Mouse (Mus musculus) megakaryocyte-erythroid progenitor cell, adult 5-6 weeks (primary cell): ENCODE results near the gene 9530077C05Rik. TPM values are rescaled to one million over a fixed set of nuclear protein-coding genes. Genes with fewer than 3 reads are reported as not detected.
"Not testable (repeated sequence)": the region's sequence is repeated elsewhere in the genome, so short reads cannot be mapped to it uniquely, and the experiment has no call there.

Experiments
- ATAC-seq: replicated peaks from 2 replicates; pipeline ENCODE4 v1.8.0; 2016; ENCODE audit warnings: mild to moderate bottlenecking, inconsistent platforms; ENCODE audit not compliant: severe bottlenecking, poor library complexity, low FRiP score, low TSS enrichment
- total RNA-seq, 2 experiments: library from RNA; stranded (forward) in 1 of 2; stranded (reverse) in 1 of 2; fragments of 200-1000, 215-1000 nt in 1 of 2; fragments of >200 nt in 1 of 2; fragmentation: Nextera tagmentation in 1 of 2; gene quantifications; 2 replicates each; pipeline ENCODE4 v1.2.3; 2014 to 2017

Gene 9530077C05Rik
- total RNA-seq, 2 experiments from 2014 or later: 10.7 to 16.4 TPM

DNA sequence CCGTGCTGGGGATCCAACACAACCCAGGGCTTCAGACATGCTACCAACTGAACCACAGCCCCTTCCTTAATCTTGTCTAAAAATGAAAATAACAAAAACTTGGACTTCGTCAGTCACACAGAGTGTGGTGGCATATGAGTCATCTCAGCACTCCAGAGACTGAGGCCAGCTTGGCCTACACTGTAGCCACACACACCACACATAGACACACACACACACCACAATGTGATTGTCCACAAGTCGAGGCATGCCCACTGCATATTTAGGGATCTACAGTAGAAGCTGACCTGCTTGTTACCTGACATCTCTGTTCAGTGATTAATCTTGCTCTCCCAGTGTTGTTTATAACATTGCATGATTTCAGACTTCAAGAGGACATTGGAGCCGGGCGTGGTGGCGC lies 37.9 kb downstream of the 9530077C05Rik start:
- no peak for ATAC-seq

DNA sequence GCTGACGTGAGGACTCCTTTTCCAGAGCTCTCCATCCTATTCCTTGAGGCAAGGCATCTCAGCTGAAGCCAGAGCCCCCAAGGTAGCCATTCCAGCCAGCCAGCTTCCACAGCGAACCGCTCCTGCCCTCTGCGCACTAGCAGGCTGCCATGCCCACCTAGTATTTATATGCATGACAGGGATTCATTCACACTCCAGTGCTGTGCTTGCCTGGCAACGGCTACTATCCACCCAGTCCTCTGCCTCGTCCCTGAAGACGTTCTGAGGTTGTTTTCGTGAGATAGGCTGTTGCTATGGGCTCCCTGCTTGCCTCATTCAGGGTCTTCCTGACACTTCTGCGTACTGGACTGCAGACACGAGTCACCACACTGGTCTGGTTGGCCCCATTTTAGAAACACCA lies 41.4 kb downstream of the 9530077C05Rik start:
- ATAC-seq: no peak

DNA sequence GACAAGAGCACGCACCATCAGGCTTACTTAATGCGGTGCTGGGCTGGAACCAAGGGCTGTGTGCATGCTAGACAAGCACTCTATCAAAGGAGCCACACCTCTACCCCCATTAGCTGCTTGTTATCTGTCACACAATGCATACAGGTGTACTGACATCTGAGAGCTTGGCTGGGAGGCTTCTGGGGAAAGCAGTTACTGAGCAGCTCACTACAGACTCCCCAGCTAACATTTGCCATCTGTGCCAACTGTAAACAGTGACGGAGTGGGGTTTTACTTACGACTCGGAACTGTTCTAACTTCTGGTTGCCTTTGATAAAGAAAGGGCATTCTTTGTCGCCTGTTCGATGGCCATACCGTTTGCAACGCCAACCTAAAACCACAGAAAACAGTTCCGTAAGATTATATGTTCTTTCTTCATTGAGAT lies 42.2 kb downstream of the 9530077C05Rik start:
- ATAC-seq: peak; percentile 95

DNA sequence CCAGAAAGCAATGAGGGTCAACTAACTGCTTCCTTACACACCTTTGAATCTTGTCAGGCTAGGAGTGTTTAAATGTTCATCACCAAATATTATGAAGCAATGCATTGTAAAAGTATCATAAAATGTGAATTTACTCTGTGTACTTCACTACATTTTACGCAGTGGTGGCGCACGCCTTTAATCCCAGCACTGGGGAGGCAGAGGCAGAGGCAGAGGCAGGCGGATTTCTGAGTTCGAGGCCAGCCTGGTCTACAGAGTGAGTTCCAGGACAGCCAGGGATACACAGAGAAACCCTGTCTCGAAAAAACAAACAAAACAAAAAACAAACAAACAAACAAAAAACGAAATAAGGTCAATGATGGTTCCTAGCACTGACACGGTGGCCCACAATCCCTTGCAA lies 42.7 kb downstream of the 9530077C05Rik start, which contains the start of gene Gm17545:
Gm17545 (plus strand) TSS at position 301 of the 400 bp plus-strand sequence.
- ATAC-seq: not testable (repeated sequence)

DNA sequence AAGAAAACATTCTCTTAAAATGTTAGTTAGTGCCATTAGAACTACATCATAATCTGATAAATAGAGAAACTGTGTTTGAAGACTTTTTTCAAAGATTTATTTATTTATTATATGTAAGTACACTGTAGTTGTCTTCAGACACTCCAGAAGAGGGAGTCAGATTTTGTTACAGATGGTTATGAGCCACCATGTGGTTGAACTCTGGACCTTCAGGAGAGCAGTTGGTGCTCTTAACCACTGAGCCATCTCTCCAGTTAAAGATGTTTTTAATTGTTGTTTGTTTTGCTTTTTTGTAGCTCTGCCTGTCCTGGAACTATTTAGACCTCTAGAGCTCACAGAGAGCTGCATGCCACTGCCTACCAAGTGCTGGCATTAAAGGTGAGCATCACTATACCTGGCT lies 43.7 kb downstream of the 9530077C05Rik start:
- no peak for ATAC-seq

DNA sequence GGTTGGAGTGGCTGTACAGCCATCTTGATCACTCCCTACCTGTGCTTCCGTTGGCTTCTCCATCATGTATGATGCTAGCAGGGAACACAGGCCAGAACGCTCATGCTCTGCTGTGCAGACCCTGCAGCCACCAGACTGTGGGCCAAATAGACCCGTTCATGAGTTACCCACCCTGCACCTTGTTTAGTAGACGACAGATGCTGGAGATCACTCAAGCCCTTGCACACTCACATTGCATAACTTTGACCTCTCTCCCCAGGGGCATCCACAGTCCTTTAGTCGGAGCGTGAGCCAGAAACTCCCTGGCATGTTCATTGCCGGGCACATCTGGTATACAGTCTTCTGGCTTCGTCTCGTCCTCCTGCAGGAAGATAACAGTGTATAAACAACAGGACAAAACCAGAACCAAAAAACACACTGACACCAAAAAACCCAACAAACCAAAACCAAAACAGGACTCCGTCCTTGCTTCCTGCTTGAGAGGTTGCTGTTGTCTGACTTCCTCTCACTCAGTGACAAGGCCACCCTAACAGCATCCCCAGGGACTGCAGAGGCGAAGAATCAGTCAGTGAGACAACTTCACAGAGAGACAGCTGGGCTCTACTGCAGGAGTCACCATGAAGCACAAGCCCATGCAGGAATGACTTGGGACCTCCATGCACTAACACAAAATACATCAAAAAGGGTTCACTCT lies 46.0 kb downstream of the 9530077C05Rik start:
- no peak for ATAC-seq

DNA sequence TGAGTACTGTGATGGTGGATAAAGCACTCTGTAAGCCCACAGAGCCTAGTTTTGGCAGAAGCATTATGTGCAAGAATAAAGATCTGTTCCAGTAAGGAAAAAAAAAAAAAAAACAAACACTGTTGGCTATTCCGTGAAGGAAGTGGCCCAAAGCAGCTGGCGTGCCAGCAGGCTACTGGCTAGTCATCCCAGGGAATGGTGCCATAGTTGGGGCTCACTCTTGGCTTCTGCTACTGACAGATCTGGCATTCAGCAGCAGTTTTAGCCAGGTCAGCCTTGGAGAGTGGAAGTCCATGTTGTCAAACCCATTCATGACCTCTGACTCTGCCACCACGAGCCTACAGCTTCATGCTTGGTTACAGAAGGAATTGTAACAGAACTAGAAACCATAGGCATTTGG lies 50.6 kb downstream of the 9530077C05Rik start:
- ATAC-seq: no peak

DNA sequence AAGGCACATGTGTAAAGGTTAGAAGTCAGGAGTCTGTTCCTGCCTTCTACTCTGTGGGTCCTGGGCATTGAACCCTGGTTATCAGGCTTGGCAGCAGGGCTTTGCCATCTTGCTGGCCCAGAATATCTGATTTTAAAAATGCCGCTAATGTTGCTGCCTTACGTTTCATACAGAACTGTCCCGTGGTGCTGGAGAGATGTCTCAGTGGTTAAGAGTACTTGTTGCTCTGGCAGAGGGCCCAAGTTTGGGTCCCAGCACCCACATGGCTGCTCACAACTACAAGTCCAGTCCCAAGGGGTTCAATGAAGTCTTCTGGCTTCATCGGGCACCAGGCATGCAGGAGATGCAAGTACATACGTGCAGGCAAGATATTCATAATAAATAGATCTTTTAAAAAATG lies 54.9 kb downstream of the 9530077C05Rik start:
- no peak for ATAC-seq

DNA sequence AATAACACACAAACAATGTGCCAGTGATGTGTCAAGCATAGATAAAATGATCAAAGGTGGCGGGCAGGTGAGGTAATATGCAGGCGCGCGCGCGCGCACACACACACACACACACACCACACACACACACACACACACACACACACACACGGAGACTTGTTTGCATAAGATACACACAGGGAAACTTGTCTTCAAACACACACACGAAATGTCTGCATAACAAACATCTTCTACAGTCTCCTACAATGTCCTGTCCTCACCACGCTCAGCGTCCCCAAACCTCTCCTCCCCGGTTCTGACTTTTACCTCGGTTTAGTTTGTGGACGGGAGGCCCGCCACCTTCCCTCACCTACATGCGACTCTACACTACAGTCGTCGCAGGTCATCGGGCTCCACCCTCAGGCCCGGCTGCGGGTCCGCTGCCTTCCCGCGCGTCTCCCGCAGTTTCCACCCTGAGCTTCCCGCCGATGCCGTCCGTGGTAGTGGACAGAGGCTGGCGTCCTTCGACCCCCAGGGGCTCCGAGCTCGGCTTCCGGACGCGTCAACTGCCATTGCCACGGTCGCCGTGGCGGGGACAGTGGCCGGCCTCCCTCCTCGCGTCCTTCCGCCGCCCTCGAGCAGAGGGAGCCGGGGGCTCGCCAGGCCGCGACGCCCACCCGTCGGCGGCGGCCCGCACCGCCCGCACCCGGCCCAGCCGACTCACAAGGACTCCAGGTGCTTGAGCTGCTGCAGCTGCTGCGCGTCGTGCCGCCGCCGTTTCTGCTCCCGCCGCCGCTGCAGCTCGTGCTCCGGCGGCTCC lies 56.3 kb downstream of the 9530077C05Rik start:
- ATAC-seq: peak; percentile 56

DNA sequence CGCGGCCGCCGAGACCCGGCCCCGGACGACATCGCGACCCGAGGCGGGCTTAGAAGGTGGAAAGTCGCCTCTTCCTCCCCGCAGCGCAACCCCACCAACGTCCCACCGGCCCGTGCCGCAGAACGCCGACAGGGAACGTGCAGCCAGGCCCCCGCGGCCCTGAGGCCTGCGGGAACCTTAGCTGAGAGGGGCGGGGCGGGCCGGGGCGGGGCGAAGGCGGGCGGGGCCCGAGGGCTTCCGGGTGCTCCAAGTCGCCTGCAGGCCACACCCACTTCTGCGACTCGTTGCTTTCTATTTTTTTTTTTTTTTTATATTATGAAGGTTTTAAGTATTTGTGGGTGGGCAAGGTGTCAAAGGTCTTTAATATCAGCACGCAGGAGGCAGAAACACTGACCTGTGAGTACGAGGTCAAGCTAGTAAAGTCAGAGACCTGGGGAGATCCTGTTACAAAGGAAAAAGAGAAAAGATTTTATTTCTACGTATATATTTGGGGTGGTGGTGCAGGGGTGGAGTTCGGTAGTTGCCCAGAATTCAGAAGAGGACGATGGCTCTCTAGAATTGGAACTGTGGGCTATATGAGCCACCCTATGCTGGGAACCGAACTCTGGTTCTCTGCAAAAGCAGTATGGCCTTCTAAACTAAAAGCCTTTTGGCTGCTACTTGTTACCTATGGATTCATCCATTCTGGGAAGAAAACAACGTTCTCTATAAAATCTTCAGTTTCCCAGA lies 57.0 kb downstream of the 9530077C05Rik start:
- ATAC-seq: peak; percentile 77

DNA sequence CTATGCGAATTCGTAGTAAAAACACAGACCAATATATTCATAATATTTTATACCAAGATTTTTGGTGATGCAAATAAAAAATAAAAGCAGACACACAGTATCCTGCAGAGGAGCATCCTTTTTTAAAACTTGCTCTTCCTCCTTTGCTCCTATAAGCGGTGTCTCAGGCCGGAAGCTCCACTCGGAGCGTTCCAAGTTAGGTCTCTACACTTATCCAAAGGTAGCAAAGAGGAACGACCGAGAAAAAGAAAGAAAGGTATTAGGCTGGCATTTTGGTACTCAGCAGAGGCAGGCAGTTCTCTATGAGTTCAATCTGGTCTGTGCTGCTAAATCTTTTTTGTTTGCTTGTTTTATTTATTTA lies 57.6 kb downstream of the 9530077C05Rik start:
- no peak for ATAC-seq

DNA sequence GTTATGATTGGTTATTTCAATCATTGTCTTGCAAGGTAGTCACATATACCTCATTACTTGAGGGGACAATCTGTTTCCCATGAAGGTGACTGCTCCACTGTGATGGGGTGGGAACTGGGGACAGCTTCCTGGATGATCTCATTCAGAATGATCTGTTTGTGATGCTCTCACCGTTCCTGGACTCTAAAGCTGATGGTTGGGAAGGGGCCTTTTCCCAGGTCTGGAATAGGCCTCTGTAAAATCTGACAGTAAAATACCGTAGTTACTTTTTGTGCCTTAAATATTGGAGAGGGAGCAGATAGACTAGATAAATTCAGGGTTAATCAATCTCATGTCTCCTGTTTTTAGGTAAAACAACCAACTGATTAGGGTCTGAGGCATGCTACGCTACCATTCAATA lies 58.3 kb downstream of the 9530077C05Rik start, which contains the start of gene Rp9:
Rp9 (minus strand) TSS at position 101 of the 400 bp plus-strand sequence.
- ATAC-seq: no peak

DNA sequence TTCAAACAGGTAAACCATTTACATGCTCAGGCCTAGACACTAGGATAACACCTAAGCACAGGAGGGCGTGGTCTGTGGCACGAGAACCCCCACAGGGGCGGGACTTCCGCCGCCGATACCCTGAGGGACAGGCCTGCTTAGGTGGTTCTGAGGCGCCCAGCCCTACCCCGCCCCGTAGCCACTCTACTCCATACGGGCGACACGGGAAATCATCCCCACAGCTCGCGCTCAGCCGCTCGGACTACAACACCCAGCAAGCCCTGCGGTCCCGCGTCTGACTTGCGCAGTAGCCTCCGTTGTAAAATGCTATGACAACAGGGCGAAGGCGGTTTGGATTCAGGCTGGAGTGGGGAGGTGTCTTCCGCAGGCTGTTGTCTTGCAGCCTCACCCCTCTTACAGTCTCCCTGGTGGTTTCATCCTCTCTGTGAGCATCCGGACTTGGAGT lies 64.1 kb downstream of the 9530077C05Rik start, which contains the start of gene Bbs9:
Bbs9 (plus strand) TSS at position 292 of the 445 bp plus-strand sequence.
- peak; percentile 100 for ATAC-seq

DNA sequence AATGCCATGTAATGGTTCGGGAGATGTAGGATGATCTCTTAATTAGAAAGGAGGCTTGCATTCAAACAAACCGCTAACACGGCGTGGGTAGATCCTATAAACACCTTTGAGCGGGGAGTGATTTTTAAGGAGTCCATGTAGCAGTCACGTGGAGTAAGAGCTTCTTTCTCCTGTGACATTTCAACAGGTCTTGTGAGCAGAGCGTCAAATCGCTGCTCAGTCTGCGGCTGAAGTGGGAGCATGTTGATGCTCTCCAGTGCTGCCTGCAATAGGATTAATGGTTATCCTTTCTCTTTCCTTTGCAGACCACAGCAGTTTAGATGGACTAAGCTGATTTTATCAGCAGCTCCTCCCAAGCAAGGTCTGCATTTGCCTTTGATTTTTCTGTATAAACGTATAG lies 65.0 kb downstream of the 9530077C05Rik start:
- peak; percentile 28; the same call in 1 of the 2 replicates for ATAC-seq

DNA sequence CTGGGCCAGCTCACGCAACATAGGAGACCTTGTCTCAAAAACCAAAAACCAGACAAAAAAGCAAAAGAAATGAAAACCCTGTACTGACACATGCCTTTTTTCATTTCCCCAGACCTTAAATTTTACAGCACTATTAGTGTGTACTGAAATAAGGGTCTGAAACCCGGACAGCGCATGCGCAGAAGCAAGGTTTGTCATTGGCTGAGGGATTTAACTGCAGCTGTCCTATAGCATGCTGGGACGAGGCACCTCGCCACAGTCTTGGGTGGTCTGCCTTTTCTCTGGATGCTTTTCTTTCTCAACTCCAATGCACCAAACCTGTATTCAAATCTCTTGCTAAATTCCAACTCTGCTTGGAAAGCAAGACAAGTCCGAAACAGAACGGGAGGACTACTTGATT lies 67.6 kb downstream of the 9530077C05Rik start:
- ATAC-seq: no peak

DNA sequence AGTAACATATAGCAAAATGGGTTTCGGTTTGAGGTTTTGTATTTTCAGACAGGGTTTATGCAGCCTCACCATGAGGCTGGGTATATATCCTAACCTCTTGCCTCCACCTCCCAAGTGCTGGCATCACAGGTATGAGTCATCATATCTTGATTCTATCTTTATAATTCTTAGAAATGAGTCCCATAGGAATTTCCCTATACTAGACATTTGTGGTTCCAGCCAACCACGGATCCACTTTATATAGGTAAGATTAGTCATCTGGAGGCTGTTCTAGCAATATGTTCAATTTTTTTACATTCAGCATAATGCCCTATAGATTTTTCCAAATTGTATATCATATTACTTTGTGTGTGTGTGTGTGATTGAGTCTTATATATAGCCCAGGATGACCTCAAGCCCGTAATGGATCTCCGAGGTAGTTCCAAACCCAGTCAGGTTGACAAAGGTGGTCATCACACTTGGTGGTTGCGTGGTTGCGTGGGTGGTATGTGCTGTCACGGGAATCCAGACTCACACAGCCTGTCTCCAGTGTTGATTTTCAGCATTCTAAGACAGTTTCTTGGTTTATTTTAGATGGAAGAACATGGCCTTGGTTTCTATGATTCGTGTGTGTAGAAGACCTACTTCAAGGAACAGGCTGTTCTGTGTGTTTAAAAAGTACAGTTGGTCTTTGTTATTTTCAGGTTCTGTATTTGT lies 72.7 kb downstream of the 9530077C05Rik start:
- ATAC-seq: no peak

DNA sequence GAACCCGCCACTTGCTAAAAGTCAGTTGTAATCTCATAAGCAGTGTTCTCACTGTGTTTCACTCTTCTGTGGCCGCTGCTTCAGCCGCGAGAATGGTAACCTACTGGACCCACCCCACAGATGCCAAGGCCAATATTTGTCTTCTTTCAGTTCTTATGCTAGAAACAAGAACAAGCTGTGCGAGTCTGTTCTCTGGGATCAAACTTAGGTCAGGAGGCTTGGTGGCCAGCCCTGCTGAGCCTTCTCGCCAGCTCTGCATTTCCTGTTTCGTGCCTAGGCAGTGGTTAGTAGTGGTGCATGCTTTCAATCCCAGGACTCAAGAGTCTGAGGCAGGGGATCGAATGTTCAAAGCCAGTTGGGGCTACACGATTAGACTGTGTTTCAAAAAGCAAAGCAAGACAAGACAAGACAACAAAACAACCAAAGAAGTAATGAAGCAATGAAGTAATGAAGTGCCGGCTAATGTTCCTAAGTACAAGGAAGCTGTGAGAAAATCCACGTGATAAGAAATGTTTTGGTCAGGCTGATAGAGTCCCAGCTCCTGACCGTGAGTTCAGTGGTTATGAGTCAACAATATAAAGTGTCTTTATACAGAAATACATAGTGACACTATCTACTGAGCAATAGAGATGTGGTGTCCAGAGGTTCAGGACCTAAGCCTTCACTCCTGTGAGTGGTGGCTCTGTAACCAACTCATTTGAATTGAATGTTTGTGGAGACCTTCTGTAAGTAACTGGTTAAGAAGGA lies 73.4 kb downstream of the 9530077C05Rik start:
- no peak for ATAC-seq

DNA sequence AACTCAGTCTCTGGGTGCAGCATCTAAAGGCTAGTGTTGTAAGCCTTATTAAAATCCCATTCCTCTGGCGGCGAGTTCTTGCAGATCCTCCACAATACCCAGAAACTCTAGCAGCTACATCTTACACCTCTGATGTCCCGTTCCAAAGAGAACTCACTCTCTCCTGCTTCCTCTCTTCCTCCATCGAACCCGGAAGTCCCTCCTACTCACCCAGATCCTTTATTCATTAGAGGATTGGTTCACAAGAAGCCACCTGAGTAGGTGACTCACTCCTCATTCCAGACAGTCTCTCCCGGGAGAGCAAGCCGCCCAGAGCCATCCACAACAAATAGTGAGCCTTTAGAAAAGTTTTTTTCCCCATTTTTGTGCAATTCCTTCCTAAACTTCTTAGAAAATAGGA lies 74.9 kb downstream of the 9530077C05Rik start:
- no peak for ATAC-seq

DNA sequence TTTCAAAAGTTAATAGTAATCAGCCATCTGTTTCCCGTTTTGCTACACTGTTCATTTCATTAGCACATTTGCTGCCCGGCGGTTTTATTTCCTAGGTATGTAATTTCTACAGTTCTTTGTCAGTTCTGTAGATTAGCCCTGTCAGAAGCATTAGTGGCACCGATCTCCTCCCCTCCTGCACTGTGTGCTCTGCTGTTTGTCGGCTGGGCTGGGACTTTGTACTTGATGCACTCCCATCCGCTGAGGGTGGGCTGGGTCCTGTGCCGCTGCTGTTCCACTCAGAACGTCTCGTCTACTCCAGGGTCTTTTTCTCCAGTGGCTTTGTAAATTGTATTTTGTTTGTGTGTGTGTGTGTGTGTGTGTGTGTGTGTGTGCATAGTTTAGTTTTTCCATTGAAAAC lies 77.7 kb downstream of the 9530077C05Rik start:
- ATAC-seq: no peak
